Mouse (Mus musculus) gastrocnemius, postnatal 4 days (tissue): ENCODE results near the gene Pacrg. TPM values are rescaled to one million over a fixed set of nuclear protein-coding genes. Genes with fewer than 3 reads are reported as not detected.

Experiments
- DNase-seq, 2 experiments: peaks; one replicate each; pipeline ENCODE4 v3.0.0; 2021 to 2022; ENCODE audit warnings: low spot score in 2 of 2, mixed read lengths in 2 of 2
- total RNA-seq, 2 experiments: library from RNA; stranded (reverse); gene quantifications; 2 replicates each; pipeline ENCODE4 v1.2.3; 2021

The Pacrg gene
- total RNA-seq, 2 experiments from 2014 or later = 2.9 to 3.2 TPM

DNA sequence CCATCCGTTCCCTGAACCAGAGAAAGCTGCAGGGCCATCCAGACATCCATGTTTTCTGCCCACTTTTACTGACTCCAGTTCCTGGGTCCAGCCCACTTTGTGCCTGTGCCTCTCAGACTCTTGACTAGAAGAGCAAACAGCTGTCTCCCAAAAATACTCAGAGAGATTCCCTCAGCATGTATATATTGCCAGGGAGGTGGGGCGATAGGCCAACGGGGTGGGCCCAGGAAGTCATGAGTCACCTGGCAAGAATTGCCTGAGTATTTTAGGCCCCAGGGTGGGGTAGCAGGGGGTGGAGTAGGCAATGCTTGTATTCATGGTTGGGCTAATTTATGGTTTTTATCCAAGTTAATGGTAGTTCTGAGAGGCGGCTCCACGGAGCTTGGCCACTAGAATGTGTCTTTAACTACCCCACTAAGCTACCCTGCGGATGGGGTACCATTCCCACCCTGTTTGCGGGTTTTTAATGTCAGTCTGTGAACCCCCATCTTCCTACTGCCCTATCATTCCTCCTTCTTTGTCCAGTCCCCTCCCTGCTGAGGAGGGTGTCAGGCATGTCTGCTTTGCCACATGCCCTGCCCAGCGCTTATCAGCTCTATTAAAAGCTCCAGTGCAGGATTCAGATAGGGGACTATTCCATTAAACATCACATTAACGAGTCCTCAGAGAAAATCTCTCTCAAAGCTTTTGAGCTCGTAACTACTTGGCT lies 461.5 kb downstream of the Pacrg start:
- DNase-seq = peak; percentile 44 to 66

DNA sequence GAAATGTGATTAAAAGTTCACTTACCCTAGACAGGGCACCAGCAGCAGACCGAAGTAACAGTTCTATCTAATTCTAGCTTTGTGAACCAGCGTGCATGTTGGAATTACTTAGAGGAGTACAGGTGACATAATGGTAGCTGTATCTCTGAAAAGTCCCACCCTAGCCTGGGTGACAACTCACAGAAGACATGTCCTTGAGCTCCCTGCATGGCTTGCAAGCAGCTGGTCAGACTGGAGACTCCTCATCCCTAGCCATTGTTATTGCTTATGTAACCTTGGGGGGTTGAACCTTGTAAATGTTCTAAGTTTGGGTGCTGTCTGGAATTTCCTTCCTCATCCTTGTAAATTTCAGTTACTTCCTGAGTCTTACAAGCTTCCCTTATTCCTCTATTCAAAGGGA lies 462.5 kb downstream of the Pacrg start:
- no peak for DNase-seq

DNA sequence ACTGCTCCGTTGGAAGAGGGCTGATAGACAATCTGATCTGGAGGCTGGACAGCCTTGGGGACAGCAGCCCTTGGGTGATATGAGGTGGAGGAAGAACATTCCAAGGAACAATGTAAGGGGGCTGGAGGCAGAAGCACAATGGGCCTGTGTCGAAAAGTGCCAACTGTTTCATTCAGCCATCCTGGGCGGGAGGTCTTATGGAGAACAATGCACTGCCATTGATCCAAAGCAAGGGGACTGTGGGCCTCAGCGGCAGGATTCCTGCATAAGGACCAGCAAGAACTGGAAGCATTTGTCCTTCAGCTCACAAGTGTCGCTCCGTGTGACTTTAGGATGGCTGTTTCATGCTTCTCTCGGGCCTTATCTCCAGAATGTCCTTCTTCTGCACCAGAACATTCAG lies 465.8 kb downstream of the Pacrg start:
- no peak for DNase-seq

DNA sequence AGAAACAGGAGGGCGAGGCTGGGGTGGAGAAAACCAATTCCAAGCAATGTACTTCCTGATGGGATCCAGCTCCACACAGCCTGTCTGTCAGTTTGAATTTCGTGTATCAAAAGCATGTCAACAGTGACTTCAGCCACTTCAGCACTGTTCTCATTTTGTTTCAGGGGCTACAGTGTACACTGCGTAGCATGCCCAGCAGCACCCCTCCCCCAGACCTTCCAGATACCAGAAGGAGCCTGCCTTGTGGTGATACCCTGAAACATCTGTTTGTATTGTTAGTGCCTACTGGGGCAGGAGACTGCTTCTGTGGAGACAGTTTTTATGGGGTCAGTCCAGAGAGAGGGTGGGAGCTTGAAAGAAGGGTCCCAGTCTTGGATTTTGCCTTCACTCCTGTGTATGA lies 466.4 kb downstream of the Pacrg start:
- DNase-seq = no peak

DNA sequence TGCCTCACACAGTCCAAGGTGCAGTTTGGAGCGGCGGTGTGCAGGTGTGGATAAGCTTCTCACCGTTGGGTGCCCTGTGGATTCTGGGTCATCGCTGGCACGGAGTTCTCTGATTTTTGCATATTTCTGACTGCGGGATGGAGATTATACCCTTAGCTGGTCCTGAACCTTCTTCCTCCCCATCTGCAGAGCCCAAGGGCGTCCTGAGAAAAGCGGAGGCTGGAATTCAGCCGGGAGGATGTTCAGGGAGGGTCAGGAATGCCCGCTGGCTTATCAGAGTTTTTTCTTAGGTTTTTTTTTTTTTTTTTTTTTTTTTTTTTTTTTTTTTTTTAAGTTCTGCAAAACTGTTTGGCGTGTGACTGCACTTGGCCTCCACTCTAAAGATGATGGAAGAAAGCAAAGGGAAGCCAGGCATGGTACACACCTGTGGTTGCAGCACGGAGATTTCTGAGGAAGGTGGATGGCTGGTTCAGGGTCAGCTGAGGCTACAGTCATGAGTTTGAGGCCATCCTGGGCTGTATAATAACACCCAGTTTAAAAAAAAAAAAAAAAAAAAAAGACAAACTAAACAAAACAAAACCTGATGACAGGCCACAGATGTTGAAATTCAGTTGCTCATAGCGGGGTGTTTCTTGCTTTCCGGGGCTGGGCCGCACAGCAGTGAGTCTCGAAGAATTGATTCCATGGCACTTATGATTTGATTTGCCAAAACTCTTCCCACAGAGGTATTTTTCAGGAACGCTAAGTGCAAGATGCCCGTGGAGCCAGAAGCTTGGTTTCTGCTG lies 467.9 kb downstream of the Pacrg start:
- DNase-seq = no peak

DNA sequence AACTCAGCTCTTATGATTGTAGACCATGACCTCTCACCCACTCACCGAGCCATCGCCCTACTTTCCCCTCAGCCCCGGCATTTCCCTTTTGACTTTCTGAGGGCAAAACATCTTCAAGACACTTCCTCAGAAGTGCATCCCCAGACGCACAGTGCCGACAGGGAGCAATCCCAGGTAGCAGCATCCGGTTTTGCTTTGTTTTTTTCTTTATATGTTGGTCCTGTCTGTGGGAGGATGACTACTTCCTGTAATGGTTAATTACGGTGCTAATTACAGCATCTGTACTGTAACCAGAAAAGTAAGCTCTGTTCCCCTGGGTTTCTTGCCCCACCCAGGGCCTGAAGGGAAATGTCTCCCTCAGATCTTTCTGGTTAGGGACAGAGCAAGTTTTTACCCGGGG lies 468.6 kb downstream of the Pacrg start:
- no peak for DNase-seq

DNA sequence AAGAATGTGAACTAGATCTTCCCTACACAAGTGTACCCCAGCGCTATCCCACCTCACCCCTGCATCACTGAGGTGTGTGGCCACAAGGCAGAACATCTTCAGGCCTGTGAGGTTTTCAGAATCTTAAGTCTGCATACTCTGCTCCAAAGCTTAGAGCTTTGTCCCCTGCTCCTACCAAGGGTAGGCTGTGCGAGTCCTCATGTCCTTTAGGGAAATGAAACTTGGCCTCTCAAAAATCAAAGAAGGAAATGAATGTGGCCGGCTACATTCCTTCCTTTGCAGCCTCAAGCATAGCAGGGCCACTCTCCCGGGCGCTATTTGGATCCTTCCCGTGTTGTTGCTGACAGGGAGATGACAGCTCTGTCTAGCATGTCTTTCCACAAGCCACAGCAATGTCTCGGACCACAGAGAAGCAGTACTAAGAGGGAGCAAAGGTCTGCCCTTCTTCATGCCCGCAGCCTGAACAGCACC lies 469.4 kb downstream of the Pacrg start:
- no peak for DNase-seq

DNA sequence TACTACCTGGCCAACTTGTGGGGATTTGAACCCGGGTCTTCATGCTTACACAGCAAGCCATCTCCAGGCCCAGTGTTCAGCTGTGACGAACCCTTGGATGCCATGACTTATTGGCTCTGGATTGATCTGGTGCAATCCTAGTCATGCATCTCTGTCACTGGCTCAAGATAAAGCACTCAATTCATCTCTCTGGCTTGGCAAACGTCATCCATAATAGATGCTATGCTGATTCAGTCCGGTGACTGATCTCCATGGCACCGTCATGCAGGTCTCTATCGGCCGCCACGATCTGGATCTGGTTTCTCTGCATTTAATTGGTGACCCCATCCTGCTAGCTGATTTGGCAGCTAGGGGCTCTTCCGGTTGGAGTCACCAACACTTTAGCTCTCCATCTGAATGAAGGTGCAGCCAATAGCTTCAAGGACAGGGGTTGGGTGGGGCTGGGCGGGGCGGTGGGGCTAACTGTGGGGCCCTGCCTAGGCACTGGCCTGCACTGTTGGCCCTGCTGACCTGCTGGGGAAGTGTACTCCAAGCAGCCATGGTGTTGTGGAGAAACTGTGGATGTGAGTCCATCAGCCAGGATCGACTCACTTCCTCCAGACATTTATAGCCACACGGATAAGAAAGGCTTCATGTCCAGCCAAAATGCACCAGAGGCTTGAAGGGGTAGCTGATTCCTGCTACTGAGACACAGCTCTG lies 470.0 kb downstream of the Pacrg start:
- no peak for DNase-seq

DNA sequence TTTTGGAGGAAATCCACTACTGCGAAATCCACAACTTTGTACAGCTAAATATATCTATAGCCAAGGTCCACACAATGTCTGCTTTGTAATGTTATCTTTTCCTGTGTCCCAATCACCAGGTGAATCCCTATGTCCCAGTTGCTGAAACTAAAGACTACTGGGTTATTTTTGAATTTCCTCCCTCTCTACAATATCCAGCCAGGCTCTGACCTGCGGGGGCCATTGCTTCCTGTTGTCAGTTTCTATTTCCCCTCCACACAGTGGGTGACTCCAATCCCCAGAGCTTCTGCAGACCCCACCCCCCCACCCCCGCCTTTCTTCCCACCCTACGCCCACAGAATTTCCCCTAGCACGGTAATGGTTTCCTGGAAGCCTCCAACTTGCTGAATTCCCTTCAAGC lies 473.1 kb downstream of the Pacrg start:
- DNase-seq = no peak

DNA sequence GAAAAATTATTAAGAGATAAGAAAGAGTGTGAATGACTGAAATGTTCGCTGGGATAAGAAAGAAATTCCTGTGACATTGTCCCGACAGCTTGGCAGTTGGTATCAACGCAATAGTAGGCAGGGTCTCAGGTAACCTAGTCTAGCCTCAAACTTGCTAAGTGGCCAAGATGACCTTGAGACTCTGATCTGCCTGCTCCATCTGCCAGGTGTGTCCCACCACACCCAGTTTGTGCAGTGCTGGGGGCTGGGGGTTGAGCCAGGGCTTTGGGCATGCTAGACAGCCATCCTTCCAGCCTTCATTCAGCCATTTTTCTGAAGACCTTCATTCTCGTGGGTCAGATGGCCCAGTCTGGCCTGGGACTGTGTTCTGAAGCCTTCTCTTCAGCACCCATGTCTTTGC lies 473.5 kb downstream of the Pacrg start:
- no peak for DNase-seq

DNA sequence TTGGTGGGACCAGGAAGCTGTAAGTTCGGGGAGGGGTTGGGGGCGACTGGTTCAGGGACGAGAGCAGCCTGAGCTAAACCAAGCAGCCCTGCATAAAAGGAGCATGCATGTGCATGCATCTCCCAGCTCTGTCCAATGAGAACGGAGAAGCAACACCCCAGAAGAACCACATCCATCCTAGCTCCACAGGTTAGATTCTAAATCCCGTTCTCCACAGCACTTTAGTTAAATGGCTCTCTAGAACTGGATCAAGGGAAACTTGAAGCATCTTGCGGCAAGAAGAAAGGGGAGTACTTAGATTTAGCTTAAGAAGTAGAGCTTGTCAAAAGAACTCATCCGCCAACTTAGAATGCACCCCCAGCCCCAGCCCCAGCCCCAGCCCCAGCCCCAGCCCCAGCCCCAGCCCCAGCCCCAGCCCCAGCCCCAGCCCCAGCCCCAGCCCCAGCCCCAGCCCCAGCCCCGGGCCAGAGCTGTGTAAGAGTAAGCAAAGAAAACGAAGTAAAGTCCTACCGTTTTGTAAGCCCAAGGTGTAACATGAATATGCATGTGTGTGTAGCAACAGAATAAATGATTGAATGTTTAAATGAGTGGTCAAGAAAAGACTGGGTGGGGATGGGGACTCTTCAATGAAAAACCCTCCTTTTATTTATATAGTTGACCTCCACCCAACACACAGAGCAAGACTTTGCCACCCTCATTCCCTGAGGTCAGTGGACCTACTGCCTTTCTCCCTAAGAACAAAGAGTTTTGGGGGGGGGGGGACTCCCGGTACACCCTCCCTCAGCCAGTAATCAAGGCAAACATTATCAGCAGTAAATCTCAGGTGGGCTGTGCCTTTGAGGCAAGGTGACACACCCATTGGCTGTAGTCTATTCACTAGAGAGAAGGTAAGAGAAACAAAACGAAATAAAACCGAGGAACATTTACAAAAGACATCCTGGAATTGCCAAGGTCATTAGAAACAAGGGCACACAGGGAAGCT lies 474.3 kb downstream of the Pacrg start:
- DNase-seq = no peak

DNA sequence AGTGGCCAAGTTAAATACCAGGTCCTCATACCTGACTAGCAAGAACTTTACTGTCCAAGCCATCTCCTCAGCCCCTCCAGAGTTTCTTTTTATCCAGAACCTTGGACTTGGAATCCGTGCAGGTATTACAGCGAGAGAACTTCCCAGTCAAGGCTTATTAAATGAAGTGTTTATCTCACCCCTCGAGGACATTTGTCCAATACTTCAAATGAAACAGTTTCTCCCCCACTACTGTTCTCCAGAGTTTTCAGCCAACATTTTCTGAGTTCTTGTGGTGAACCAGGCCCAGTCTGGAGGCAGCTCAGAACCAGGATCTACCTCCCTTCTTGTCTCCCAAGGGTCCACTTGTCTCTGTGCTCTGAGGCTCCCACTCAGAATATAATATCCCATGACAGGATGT lies 477.0 kb downstream of the Pacrg start:
- DNase-seq = no peak

DNA sequence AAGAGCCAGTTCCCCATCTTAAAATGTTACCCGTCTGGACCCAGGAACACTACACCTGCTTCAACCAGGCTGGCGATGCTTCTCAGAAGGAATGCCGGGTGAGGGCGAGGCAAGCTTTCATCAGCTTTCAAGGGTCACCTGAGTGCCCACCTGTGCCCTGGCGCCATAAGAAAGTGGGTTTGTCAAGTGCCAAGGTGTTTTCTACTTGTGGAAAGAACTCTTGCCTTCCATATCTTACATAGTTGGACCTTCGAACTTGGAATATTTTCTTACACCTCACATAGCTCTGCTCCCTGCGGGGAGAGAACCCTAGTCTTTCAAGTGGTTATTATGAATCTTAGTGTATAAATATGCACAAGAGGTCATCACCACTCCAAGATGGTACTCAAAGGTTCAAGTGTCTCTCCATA lies 478.2 kb downstream of the Pacrg start:
- DNase-seq = no peak

DNA sequence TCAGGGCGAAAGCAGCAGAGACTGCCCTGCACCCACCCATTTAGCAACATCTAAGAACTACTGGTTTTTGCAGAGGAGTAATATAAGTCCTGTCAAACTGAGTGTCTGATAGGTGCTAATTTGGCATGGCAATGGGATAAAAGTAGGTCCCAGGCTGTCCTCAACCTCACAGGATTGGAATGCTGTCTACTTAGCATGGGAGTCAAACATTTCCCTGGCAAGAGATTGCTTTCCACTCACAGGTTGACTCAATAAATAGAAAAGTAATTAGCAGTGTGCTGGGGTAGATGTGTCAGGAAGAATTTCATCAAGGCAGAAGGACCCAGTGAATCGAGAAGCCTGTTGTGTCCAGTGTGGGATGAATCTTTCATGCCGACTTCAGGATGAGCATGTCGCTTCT lies 479.4 kb downstream of the Pacrg start:
- no peak for DNase-seq

DNA sequence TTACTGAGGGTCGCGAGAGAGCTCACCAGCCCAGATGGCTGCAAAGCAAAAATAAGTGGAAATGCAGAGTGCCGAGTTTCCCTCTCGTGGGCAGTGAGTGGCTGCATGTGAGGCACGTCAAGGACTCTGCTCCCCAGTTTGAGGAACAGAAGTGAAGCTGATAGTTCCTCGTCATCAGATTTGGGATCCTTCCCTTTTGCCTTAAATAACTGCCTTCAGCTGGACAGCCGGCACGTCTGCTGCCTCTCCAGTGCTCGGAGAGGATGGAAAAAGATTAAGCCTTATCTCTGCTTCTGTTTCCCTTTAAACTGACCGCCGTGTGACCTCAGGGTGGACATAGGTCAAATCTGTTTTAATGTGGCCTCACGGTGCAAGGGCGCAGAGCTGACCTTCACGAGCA lies 480.6 kb downstream of the Pacrg start:
- no peak for DNase-seq

DNA sequence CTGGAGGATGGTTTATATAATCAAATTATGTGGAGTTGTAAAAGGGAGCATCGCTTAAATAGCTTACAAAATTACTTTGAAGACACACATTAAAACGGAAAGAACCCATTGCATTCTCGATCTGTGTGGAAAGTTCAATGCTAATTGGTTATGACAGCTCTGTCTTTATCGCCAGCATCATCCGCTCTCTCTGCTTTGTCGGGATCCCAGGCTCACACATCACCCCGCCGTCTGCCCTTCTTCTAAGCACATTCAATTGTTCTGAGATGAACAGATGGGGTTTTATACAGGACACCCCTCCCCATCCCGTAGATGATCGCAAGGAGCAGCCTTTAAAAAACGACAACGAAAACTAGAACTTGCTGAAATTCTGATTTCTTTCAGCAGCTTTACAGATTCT lies 482.8 kb downstream of the Pacrg start:
- DNase-seq = no peak

DNA sequence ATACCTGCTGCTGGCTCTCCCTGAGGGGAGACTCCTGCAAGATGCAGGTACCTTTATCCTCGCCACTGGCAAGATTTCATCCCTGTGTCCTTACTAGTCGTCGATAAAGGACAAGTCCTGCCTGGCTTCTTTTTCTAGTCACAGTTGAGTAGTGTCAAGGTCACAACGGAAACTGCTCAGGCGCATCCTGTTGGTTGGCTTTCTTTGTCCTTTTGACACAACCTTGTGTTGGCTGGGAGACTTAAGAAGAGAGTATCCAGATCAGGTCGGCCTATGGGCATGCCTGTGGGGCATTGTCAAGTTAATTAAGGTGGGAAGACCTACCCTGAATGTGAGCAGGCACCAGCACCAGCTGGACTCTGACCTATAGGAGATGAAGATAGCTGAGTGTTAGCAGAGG lies 483.8 kb downstream of the Pacrg start:
- no peak for DNase-seq

DNA sequence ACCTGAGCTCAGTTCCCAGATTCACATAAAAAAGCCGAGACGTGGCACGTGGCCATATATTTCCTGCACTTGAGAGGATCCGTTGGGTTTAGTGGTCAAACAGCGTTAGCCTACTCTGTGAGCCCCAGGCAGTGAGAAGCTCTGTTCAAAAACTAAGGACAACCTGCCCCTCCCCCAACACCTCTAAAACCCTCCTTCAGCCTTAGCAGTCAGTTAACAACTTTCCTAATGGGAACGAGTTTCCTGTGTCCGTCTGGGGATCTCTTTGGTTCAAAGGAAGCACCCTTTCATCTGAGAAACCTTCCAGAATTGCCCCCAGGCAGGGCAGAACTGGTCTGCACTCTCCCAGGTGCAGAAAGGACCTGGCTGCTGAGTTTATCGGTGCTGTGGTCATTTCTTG lies 484.4 kb downstream of the Pacrg start:
- DNase-seq = no peak
